In the genomic region with DNA sequence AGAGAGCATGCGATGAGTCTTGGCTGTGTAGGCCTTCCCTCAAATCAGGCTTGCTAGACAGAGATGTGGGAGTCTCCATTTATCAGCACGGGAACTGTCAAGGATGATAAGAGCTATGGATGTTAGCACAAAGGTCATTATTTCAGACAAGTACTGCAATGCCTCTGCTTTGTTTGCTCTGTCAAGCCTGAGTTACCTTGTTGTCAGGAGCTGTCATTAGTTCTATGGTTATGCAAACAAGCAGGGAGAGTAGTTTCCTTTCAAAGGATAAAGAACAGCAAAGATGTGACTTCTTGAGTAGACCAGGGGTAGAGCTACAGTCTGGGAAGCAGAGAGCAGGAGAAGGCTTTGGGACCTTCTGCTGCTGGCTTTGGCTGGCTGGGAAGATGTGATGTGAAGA, we compare ENCODE assay signal across 32 mouse cellular contexts.
DNase-seq lines count a peak whose midpoint lies in the region; ATAC-seq and TF ChIP-seq lines count a peak whose summit lies in the region.
"Had no signal": no experiment of that assay in that cellular context is flagged by ENCODE, and none has a peak within 500 bp of the region (broad histone marks: within the 10 kb centered on the region; RNA-seq: fewer than 3 reads in every experiment).

No protein-coding gene starts in this region.

- no peak overlapping the region for H3K9ac ChIP-seq in kidney, embryonic 16.5 days (replicated peaks; ENCODE audit: low read length)
- H3K9ac ChIP-seq in lung, postnatal 0 days (replicated peaks; ENCODE audit: low read depth): no peak overlapping the region
- H3K9ac ChIP-seq: intestine, embryonic 15.5 days; limb, embryonic 15.5 days; liver, embryonic 13.5 days had no signal

- WGBS in kidney, embryonic 16.5 days: 43% methylated on average over 2 of the region's 2 CpGs
- 29% methylated on average over 2 of the region's 2 CpGs for WGBS in lung, postnatal 0 days

- H3K27ac ChIP-seq in kidney, embryonic 16.5 days (ENCODE audit: low read length): no peak overlapping the region
- no peak overlapping the region for H3K27ac ChIP-seq in lung, postnatal 0 days (ENCODE audit: low read length)
- H3K27ac ChIP-seq: gastrocnemius, adult 2 months; hindbrain, embryonic 10.5 days; hindbrain, postnatal 0 days; intestine, embryonic 15.5 days; limb, embryonic 10.5 days; limb, embryonic 15.5 days; liver, embryonic 13.5 days; midbrain, embryonic 10.5 days; stomach, postnatal 0 days had no signal

- no peak for TF ChIP-seq POLR2A in brain, embryonic 14.5 days (IDR thresholded peaks at IDR 0.05; ENCODE audit: borderline replicate concordance, extremely low read depth, insufficient read depth, insufficient read length, poor library complexity, severe bottlenecking)

- peak; percentile 29 for DNase-seq in embryo, embryonic 10 days (ENCODE audit: low spot score)
- DNase-seq in embryo, embryonic 11 days: no peak
- DNase-seq in kidney, postnatal 4 days: no peak
- DNase-seq in brain, embryonic 14.5 days (ENCODE audit: low read depth): peak; percentile 7
- DNase-seq in retina, postnatal 1 day: peak; percentile 3
- no peak for DNase-seq in lung, postnatal 0 days (ENCODE audit: low spot score)
- no peak for DNase-seq in right cerebral cortex, adult 2 months (ENCODE audit: low spot score in 2 of 2)
- DNase-seq: adrenal gland, postnatal 25 days; cerebellum, adult 8-10 months; cerebellum, postnatal 25 days; gastrocnemius, adult 2 months; heart, postnatal 14 days; kidney, adult 8-10 months; layer of hippocampus, adult 9-11 months; liver, embryonic 13.5 days; lung, adult 18-20 months; lung, postnatal 14 days; thymus, adult 18-20 months; thymus, postnatal 25 days had no signal

- no peaks in the 10 kb centered on the region for H3K36me3 ChIP-seq in kidney, embryonic 16.5 days (ENCODE audit: insufficient read depth, low read length)
- no peaks in the 10 kb centered on the region for H3K36me3 ChIP-seq in lung, postnatal 0 days (ENCODE audit: insufficient read depth, low read length)
- H3K36me3 ChIP-seq: hindbrain, embryonic 10.5 days; intestine, embryonic 15.5 days; limb, embryonic 10.5 days; limb, embryonic 15.5 days; liver, embryonic 13.5 days; midbrain, embryonic 10.5 days had no signal

- no peak for TF ChIP-seq CTCF in brain, embryonic 14.5 days (IDR thresholded peaks at IDR 0.05; ENCODE audit: borderline replicate concordance, extremely low read depth, insufficient read depth, insufficient read length)
- TF ChIP-seq CTCF in lung, postnatal 0 days (IDR thresholded peaks at IDR 0.05): no peak

- no peak overlapping the region for H3K4me2 ChIP-seq in kidney, embryonic 16.5 days (replicated peaks; ENCODE audit: low read depth, low read length)
- H3K4me2 ChIP-seq in lung, postnatal 0 days (replicated peaks; ENCODE audit: low read depth, low read length): no peak overlapping the region
- H3K4me2 ChIP-seq: intestine, embryonic 15.5 days; limb, embryonic 15.5 days; liver, embryonic 13.5 days had no signal

- no peak for TF ChIP-seq EP300 in lung, postnatal 0 days (IDR thresholded peaks at IDR 0.05)

- no peaks in the 10 kb centered on the region for H3K9me3 ChIP-seq in kidney, embryonic 16.5 days (ENCODE audit: low read length)
- H3K9me3 ChIP-seq in lung, postnatal 0 days (ENCODE audit: low read length): no peaks in the 10 kb centered on the region
- H3K9me3 ChIP-seq: hindbrain, embryonic 10.5 days; intestine, embryonic 15.5 days; limb, embryonic 10.5 days; limb, embryonic 15.5 days; liver, embryonic 13.5 days; midbrain, embryonic 10.5 days had no signal

- no peak overlapping the region for H3K4me3 ChIP-seq in kidney, embryonic 16.5 days (ENCODE audit: low read length)
- H3K4me3 ChIP-seq in lung, postnatal 0 days (ENCODE audit: low read depth, low read length): no peak overlapping the region
- H3K4me3 ChIP-seq: erythroblast, embryonic 14.5 days; gastrocnemius, adult 2 months; hindbrain, embryonic 10.5 days; intestine, embryonic 15.5 days; limb, embryonic 10.5 days; limb, embryonic 15.5 days; liver, embryonic 13.5 days; midbrain, embryonic 10.5 days; myocyte had no signal

- H3K27me3 ChIP-seq in kidney, embryonic 16.5 days (ENCODE audit: insufficient read depth, low read length): no peaks in the 10 kb centered on the region
- no peaks in the 10 kb centered on the region for H3K27me3 ChIP-seq in lung, postnatal 0 days (replicated peaks; ENCODE audit: insufficient read depth, low read length)
- H3K27me3 ChIP-seq: CH12.LX; intestine, embryonic 15.5 days; limb, embryonic 15.5 days; liver, embryonic 13.5 days; Patski had no signal

- H3K4me1 ChIP-seq in kidney, embryonic 16.5 days (ENCODE audit: insufficient read depth, low read length): no peaks in the 10 kb centered on the region
- H3K4me1 ChIP-seq in lung, postnatal 0 days (ENCODE audit: insufficient read depth, low read depth, low read length): no peaks in the 10 kb centered on the region
- H3K4me1 ChIP-seq: intestine, embryonic 15.5 days; limb, embryonic 10.5 days; limb, embryonic 15.5 days; liver, embryonic 13.5 days had no signal

- ATAC-seq in kidney, embryonic 16.5 days (ENCODE audit: low FRiP score, low TSS enrichment): peak; percentile 27; the same call in 1 of the 2 replicates
- no peak for ATAC-seq in lung, postnatal 0 days
- ATAC-seq: forebrain, embryonic 16.5 days; hindbrain, postnatal 0 days; intestine, embryonic 15.5 days; Patski had no signal

Comparison
In these comparisons a context has a peak if more than half of its experiments do, and no peak if none do; other contexts are left out.
1. DNase-seq: peak in embryo, embryonic 10 days (single experiment), brain, embryonic 14.5 days (single experiment) and retina, postnatal 1 day (single experiment); none in embryo, embryonic 11 days (single experiment), kidney, postnatal 4 days (0 of 2), lung, postnatal 0 days (single experiment) and right cerebral cortex, adult 2 months (0 of 2).